Mouse (Mus musculus): ENCODE data around the gene Cttnbp2. TPM values are rescaled to one million over a fixed set of nuclear protein-coding genes. Genes with fewer than 3 reads are reported as not detected.
"Not testable (repeated sequence)": the region's sequence is repeated elsewhere in the genome, so short reads cannot be mapped to it uniquely, and the experiment has no call there.

Cttnbp2 gene
- polyA plus RNA-seq, 2 experiments from 2014 or later = 0.40 to 0.56 TPM

- no peak for ATAC-seq
Observed at GRCm38 (mm10) chr6:18411505-18412225, 103.0 kb downstream of the Cttnbp2 start.

DNA sequence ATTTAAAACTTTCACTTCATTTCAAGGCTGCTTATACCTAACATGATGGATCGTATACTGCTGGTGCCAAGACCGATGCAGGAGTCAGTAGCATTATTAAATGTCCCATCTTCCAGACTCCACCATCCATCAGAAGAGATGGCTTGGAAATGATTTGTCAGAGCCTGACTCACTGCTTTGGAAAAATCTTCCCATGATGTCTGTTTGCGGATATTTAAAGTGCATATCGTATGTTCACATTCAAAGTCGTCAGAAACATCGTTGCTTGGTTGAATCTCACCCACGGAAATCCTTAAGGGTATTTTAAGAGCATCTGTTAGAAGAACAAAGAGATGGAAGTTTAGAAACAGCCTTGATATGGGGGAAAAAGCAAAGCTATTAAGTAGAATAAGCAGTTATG is 106.2 kb downstream of the Cttnbp2 start:
- ATAC-seq = no peak

DNA sequence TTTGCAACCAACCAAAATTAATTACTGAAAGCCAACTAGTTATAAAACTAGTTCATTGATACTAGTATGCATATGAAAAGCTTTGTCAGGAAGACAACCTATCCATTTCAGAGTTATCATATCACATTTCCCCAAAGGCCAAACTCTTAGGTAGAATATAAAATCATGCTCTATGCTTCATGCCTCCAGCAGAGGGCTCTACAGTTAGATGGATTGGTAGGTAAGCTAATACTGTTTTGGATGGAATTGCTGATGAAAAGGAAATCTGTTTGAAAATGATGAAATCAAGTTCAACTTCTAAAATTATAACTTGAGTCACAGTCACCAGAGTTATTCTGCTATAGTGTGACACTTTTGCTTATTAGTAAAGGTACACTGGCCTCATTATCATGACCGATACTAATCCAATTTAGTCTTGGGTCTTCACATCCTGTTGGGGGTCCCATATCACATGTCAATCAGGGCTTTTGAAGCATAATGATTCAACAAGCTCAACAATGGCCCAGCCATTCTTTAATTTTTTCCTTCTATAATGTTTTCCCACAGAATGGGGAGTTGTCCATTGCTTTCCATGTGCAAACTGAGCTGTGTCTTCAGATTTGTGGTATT is 113.5 kb downstream of the Cttnbp2 start:
- ATAC-seq = no peak

GRCm38 (mm10) chr6:18381380-18381779 is 133.3 kb downstream of the Cttnbp2 start:
- no peak for ATAC-seq

GRCm38 (mm10) chr6:18380300-18381202 is 134.1 kb downstream of the Cttnbp2 start:
- no peak for ATAC-seq

DNA sequence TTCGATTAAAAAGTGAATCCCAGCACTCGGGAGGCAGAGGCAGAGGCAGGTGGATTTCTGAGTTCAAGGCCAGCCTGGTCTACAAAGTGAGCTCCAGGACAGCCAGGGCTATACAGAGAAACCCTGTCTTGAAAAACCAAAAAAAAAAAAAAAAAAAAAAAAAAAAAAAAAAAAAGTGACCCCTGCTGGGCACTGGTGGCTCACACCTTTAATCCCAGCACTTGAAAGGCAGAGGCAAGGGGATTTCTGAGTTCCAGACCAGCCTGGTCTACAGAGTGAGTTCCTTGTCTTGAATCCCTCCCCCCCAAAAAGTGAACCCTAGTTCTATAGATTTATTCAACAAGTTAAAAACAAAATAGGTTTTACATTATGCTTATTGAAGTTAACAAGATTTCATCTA is 136.9 kb downstream of the Cttnbp2 start:
- ATAC-seq = not testable (repeated sequence)

DNA sequence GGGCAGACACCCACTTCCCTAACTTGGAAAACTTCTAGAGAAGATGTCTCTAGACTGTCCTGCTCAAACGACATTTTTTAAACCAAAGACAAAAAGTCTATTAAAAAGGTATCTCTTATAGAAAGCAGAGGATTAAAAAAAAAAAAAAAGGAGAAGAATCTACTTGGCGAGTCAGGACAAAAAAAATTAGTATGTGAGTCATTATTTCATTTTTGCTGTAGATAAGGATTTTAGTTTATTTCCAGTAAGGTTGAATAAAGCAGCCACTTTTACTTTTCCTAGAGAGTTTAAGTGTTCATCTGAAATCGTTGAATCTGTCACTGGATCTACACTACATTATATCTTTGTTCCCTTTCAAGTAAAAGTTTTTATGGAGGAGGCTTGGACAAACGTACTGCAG is 139.9 kb downstream of the Cttnbp2 start:
- ATAC-seq = no peak

DNA sequence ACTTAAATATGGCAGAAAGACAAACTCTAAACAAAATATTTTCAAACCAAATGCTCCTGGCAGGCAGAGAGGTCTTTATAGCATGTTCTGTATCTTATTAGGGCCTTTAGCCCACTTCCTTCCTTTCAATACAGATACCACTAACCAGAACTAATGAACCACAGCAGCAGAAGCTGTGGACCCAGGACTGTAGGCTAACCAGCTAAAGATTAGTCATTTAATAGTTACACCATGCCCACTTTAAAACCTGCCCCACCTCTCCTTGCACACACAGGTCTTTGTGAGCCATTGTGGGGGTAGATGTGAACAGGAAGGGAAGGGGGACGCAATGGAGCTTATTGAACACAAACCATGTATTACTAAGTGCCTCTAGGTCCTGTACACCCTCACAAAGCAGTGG is 141.0 kb downstream of the Cttnbp2 start:
- ATAC-seq = no peak

DNA sequence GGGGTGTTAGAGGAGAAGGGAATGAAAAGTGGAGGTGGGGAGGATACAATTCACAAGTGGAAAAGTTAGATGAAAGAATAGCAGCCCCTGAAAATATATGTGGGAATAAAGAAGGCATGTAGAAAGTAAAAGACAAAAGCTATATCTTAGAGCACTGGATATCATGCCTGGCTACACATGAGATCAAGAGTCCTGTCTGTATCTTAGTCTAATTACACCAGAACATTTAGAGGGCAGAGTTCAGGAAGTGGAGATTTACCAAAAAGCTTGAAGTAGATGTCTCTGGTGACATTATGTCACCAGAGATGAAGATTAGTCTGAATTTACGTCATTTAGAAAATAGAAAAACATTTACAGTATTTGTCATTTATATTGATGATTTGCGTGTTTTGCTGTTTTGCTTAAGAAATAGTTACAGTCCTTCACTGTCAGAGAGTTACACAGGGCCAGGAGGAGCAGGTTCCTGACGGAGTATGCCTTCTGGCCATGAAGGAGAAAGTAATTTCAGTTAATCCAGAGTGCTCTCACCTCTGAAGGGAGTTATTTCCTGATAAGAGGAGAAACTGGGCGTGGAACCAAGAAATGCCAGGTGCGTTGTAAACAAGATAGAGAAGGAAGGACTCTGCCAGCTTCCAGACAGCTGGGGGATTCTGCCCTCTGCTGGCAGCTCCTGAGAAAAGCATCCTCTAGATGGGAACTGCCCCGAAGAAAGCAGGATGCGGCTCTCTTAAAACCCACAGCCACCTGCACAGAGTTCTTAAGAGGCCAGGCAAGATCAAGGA is 142.0 kb downstream of the Cttnbp2 start:
- no peak for ATAC-seq

- ATAC-seq = no peak
Observed at GRCm38 (mm10) chr6:18369723-18370122, 144.9 kb downstream of the Cttnbp2 start.

GRCm38 (mm10) chr6:18369054-18369453 is 145.6 kb downstream of the Cttnbp2 start:
- ATAC-seq = no peak

GRCm38 (mm10) chr6:18362232-18362631 is 152.4 kb downstream of the Cttnbp2 start:
- no peak for ATAC-seq

- ATAC-seq = no peak
Observed at GRCm38 (mm10) chr6:18360955-18361354, 153.7 kb downstream of the Cttnbp2 start.

DNA sequence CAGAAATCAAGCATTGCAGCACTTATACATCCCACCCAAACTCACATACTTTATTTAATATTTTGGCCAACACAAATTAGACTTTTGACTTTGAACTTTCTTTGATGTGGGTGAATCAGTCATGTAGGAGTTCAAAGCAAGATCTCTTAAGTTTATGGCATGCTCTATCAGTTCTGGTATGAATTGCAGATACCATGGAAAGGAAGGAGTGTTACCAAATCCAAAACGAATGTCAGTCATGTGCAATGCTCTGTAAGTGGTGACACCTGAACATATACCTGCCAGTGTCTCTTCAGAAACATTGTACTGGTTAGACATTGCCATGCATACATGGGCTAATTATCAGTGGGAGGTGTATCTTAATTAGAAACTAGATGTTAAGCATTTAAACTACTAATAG is 154.5 kb downstream of the Cttnbp2 start:
- ATAC-seq = no peak

- no peak for ATAC-seq
Observed at GRCm38 (mm10) chr6:18349153-18349858, 165.3 kb downstream of the Cttnbp2 start.

GRCm38 (mm10) chr6:18344272-18344671 is 170.4 kb downstream of the Cttnbp2 start:
- ATAC-seq = no peak

DNA sequence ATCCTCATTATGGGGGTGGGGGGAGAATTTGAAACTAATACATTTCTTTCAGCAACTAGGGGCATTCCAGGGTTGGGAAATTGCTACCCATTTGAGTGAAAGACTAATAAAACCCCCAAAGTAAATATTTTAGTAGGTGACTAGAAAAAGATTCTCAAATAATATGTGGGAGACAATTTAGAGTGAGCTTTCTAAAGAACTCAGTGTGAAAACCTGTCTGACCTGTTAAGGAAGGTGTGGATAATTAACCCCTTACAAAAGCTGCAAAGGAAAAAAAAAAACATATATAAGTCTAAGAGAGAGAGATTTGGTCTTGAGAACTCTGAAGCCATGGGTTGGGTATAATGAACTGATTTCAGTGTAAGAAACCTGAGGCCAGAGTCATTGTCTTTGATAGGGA is 176.3 kb downstream of the Cttnbp2 start:
- ATAC-seq = no peak

DNA sequence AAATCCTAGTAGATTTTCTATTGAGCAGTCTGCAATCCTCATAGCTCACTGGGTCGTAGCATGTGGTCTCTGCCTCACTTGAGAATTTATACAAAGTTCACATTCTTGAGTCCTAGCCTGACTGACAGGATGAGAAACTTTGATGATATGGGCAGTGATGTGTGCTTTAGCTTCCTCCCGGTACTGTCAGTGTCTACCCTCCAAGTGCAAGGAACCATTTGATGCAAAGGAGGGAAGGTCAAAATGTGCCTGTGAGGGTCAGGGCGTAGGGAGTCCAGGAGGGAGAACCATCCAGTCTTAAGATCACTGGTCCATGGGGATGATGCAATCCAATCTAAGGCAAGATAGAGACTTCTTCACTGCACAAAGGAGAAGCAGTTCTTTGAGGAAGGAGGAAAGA is 179.2 kb downstream of the Cttnbp2 start:
- ATAC-seq = no peak

DNA sequence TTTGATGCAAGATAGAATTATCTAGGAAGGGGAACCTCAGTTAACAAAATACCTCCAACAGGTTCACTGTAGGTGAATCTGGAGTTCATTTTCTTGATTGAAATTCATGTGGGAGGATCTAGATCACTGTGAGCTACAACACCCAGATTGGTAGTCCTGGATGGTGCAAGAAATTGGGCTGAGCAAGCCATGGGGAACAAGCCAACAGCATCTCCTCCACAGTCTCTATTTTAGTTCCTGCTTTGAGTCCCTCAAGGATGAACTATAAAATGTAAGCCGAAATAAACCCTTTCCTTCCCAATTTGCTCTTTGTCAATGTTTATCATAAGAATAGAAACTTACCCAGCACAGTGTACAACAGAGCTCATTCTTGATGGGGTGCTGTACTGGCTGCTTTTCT is 191.7 kb downstream of the Cttnbp2 start:
- ATAC-seq = no peak
